Mouse (Mus musculus) intestine, postnatal 0 days (tissue): ENCODE measurements at regions not wholly inside any gene's neighbourhood (a gene's known extent, or its start where the extent isn't known, plus 50 kb on each side); places are given as distances from the start of the nearest gene placed in this dataset.
A peak's percentile ranks its signal among the peaks of the same experiment; 100 is the strongest.

Experiments used
- ATAC-seq: fragments of 200-750 bp; cut with Nextera tagmentation; 2 replicates; pipeline ENCODE4 v1.8.0; 2017; ENCODE audit warnings: mild to moderate bottlenecking, moderate TSS enrichment, moderate library complexity
- H3K27ac ChIP-seq: fragments of 300-500 bp; sonication (generic); 2 replicates; pipeline ENCODE4 v1.5.1; 2014; ENCODE audit warnings: mild to moderate bottlenecking, low read depth, low read length, moderate library complexity
- H3K27me3 ChIP-seq: fragments of 300-500 bp; sonication (generic); replicated peaks from 2 replicates; pipeline ENCODE4 v1.6.1; 2014; ENCODE audit warnings: low read length, mixed read lengths; ENCODE audit not compliant: control insufficient read depth, insufficient read depth
- H3K36me3 ChIP-seq: fragments of 300-500 bp; sonication (generic); 2 replicates; pipeline ENCODE4 v1.6.1; 2014; ENCODE audit warnings: mild to moderate bottlenecking, moderate library complexity; ENCODE audit not compliant: control insufficient read depth, insufficient read depth
- H3K4me1 ChIP-seq: fragments of 300-500 bp; sonication (generic); replicated peaks from 2 replicates; pipeline ENCODE4 v1.6.1; 2014; ENCODE audit warnings: antibody characterized with exemption, low read length, mixed read lengths; ENCODE audit not compliant: control insufficient read depth, insufficient read depth
- H3K4me2 ChIP-seq: fragments of 300-500 bp; sonication (generic); replicated peaks from 2 replicates; pipeline ENCODE4 v1.6.1; 2014; ENCODE audit warnings: low read depth, mild to moderate bottlenecking, moderate library complexity
- H3K4me3 ChIP-seq: fragments of 300-500 bp; sonication (generic); 2 replicates; pipeline ENCODE4 v1.5.1; 2014; ENCODE audit warnings: low read depth, low read length
- H3K9ac ChIP-seq: fragments of 300-500 bp; sonication (generic); 2 replicates; pipeline ENCODE4 v1.6.1; 2014; ENCODE audit warnings: mild to moderate bottlenecking, low read depth, low read length
- H3K9me3 ChIP-seq: fragments of 300-500 bp; sonication (generic); 2 replicates; pipeline ENCODE4 v1.6.1; 2016; ENCODE audit warnings: mixed run types; ENCODE audit not compliant: control insufficient read depth
- CTCF ChIP-seq: sonication (generic); IDR thresholded peaks from 2 replicates; pipeline ENCODE4 v1.5.1; 2016; ENCODE audit warnings: low read depth, mild to moderate bottlenecking, control low read depth, antibody characterized with exemption, moderate library complexity
- WGBS: fragments of 180-500 bp; shearing (Covaris S2); extraction: QIAGEN DNeasy Blood & Tissue Kit; methylation state at CpG from one replicate; pipeline ENCODE4 v1.1.7; 2014; 5-methylcytosine and 5-hydroxymethylcytosine counted together

GRCm38 (mm10) chr15:62118997-62119396, 1196.2 kb upstream of the A1bg start:
- Histone ChIP-seq H3K9me3 (no peaks in the 10 kb centered on the region), H3K27ac (no peak overlapping the region), H3K4me3 (no peak overlapping the region), H3K9ac (no peak overlapping the region), H3K4me2 (no peak overlapping the region), H3K36me3 (no peaks in the 10 kb centered on the region), H3K4me1 (no peaks in the 10 kb centered on the region; the same call in 1 of the 2 replicates), H3K27me3 (no peaks in the 10 kb centered on the region)
- no peak for TF ChIP-seq CTCF
- ATAC-seq = no peak
- 40% methylated on average over 10 of the region's 10 CpGs for WGBS

GRCm38 (mm10) chr15:62116184-62116583, 1193.4 kb upstream of the A1bg start:
- 41% methylated on average over 1 of the region's 1 CpGs for WGBS

GRCm38 (mm10) chr15:62114815-62115214, 1192.0 kb upstream of the A1bg start:
- Histone ChIP-seq H3K27ac (no peak overlapping the region; the same call in 1 of the 2 replicates), H3K4me1 (no peaks in the 10 kb centered on the region; the same call in 1 of the 2 replicates), H3K9me3 (no peaks in the 10 kb centered on the region), H3K9ac (no peak overlapping the region), H3K27me3 (no peaks in the 10 kb centered on the region), H3K4me2 (no peak overlapping the region), H3K36me3 (no peaks in the 10 kb centered on the region), H3K4me3 (no peak overlapping the region)
- peak; percentile 87 for ATAC-seq
- 28% methylated on average over 4 of the region's 4 CpGs for WGBS
- no peak for TF ChIP-seq CTCF

More at GRCm38 (mm10) chr15:62116184-62116583, 1193.4 kb upstream of the A1bg start:
- Histone ChIP-seq H3K9ac (no peak overlapping the region), H3K36me3 (no peaks in the 10 kb centered on the region), H3K27me3 (no peaks in the 10 kb centered on the region), H3K27ac (no peak overlapping the region), H3K4me2 (no peak overlapping the region), H3K4me3 (no peak overlapping the region), H3K4me1 (no peaks in the 10 kb centered on the region; the same call in 1 of the 2 replicates), H3K9me3 (no peaks in the 10 kb centered on the region)
- TF ChIP-seq CTCF = no peak
- ATAC-seq = no peak

- Histone ChIP-seq H3K27ac (no peak overlapping the region), H3K9me3 (no peaks in the 10 kb centered on the region), H3K4me2 (no peak overlapping the region), H3K36me3 (no peaks in the 10 kb centered on the region), H3K27me3 (no peaks in the 10 kb centered on the region), H3K4me3 (no peak overlapping the region), H3K9ac (no peak overlapping the region), H3K4me1 (no peaks in the 10 kb centered on the region; the same call in 1 of the 2 replicates)
- ATAC-seq = no peak
- TF ChIP-seq CTCF = no peak
- 46% methylated on average over 2 of the region's 2 CpGs for WGBS
These were observed 1189.3 kb upstream of the A1bg start for GRCm38 (mm10) chr15:62112151-62112550.

GRCm38 (mm10) chr15:62107976-62108375, 1185.2 kb upstream of the A1bg start:
- Histone ChIP-seq H3K4me1 (no peaks in the 10 kb centered on the region), H3K36me3 (no peaks in the 10 kb centered on the region), H3K9ac (no peak overlapping the region), H3K9me3 (no peaks in the 10 kb centered on the region), H3K4me3 (no peak overlapping the region), H3K4me2 (no peak overlapping the region), H3K27me3 (no peaks in the 10 kb centered on the region), H3K27ac (no peak overlapping the region)
- WGBS = 52% methylated on average over 3 of the region's 3 CpGs
- TF ChIP-seq CTCF = no peak
- no peak for ATAC-seq

- Histone ChIP-seq H3K27ac (no peak overlapping the region), H3K4me2 (no peak overlapping the region), H3K9me3 (0 out of 2 replicates have a peak, but pooled peaks cover 7% of the 10 kb centered on the region), H3K36me3 (no peaks in the 10 kb centered on the region), H3K4me3 (no peak overlapping the region), H3K27me3 (no peaks in the 10 kb centered on the region), H3K9ac (no peak overlapping the region), H3K4me1 (no peaks in the 10 kb centered on the region)
- WGBS = 41% methylated on average over 5 of the region's 5 CpGs
- TF ChIP-seq CTCF = peak; percentile 39
- ATAC-seq = peak; percentile 47; the same call in 1 of the 2 replicates
These were observed 1183.7 kb upstream of the A1bg start for GRCm38 (mm10) chr15:62106518-62106975.

- Histone ChIP-seq H3K9me3 (0 out of 2 replicates have a peak, but pooled peaks cover 7% of the 10 kb centered on the region), H3K4me3 (no peak overlapping the region), H3K36me3 (no peaks in the 10 kb centered on the region), H3K27me3 (no peaks in the 10 kb centered on the region), H3K9ac (no peak overlapping the region), H3K4me1 (no peaks in the 10 kb centered on the region), H3K27ac (no peak overlapping the region), H3K4me2 (no peak overlapping the region)
- ATAC-seq = no peak
- 45% methylated on average over 9 of the region's 9 CpGs for WGBS
- no peak for TF ChIP-seq CTCF
These were observed 1182.7 kb upstream of the A1bg start for GRCm38 (mm10) chr15:62105483-62105882.
